Mouse (Mus musculus): Measurements from ENCODE around the gene Prrxl1. TPM values are rescaled to one million over a fixed set of nuclear protein-coding genes. Genes with fewer than 3 reads are reported as not detected.

Gene Prrxl1
- polyA plus RNA-seq, 1 experiment: not detected

DNA sequence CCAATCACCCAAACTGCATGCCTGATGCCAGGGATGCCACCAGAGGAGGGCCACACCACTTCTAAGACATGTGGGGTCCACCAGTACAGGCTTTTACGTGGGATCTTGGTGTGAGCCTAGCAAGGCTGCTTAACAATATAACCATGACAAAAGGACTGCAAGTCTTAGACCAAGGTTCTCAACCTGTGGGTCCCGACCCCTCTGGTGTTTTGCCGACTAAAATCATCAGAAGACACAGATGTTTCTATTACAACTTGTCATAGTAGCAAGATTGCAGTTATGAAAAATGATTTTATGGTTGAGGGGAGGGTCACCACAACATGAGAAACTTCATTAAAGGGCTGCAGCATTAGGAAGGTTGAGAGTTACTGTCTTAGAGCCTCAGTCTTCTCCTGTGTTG lies 79.4 kb downstream of the Prrxl1 start:
- H3K4me1 ChIP-seq (ENCODE audit: control insufficient read depth, insufficient read depth, low read length): no peaks in the 10 kb centered on the region
- TF ChIP-seq POLR2A (IDR thresholded peaks at IDR 0.05; ENCODE audit: low read depth, low read length) (no peak), CTCF (IDR thresholded peaks at IDR 0.05; ENCODE audit: borderline replicate concordance, insufficient read depth, low read length) (no peak)
- no peak overlapping the region for H3K4me3 ChIP-seq (ENCODE audit: insufficient read depth, low read length)

DNA sequence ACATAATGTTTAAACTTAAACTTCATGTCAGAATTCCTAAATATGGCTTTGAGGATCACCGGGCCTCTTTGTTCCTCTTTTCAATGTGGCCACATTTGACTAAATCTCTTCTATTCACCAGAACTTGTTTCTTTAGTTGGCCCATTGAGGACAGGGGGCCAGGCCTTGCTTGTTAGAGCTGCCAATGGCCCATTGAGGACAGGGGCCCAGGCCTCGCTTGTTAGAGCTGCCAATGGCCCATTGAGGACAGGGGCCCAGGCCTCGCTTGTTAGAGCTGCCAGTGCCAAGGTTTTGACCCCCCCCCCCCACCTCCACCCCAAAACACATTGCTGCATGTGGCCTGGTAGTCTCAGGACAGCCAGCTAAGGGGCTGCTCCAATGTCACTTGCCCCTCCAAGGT lies 82.4 kb downstream of the Prrxl1 start:
- TF ChIP-seq CTCF (IDR thresholded peaks at IDR 0.05; ENCODE audit: borderline replicate concordance, insufficient read depth, low read length) (no peak), POLR2A (IDR thresholded peaks at IDR 0.05; ENCODE audit: low read depth, low read length) (no peak)
- Histone ChIP-seq H3K27ac (ENCODE audit: insufficient read depth, low read length) (no peak overlapping the region), H3K4me3 (ENCODE audit: insufficient read depth, low read length) (no peak overlapping the region), H3K4me1 (ENCODE audit: control insufficient read depth, insufficient read depth, low read length) (no peaks in the 10 kb centered on the region)

More for the DNA sequence above, 79.4 kb downstream of the Prrxl1 start:
- no peak overlapping the region for H3K27ac ChIP-seq (ENCODE audit: insufficient read depth, low read length)

DNA sequence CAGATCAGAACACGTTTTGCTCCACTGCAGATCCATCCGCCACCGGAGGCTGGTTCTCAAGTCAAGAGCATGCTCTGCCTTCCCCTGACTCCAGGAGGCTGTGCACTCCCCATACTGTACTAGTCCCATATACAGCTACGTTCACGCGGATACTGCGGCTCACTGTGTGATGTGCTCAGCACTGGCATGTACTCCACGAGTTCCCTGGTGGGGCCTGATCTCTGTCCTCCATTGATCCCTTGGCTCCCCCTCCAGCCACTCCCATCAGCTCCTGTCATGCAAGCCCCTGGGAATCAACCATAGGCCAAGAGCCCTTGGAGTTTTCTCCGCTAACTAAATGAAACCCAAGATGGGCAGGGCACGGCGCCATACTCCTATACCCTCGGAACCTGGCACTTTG lies 83.3 kb downstream of the Prrxl1 start:
- H3K4me1 ChIP-seq (ENCODE audit: control insufficient read depth, insufficient read depth, low read length): no peaks in the 10 kb centered on the region
- H3K4me3 ChIP-seq (ENCODE audit: insufficient read depth, low read length): no peak overlapping the region
- no peak for TF ChIP-seq POLR2A (IDR thresholded peaks at IDR 0.05; ENCODE audit: low read depth, low read length)
- no peak for TF ChIP-seq CTCF (IDR thresholded peaks at IDR 0.05; ENCODE audit: borderline replicate concordance, insufficient read depth, low read length)
- H3K27ac ChIP-seq (ENCODE audit: insufficient read depth, low read length): no peak overlapping the region

DNA sequence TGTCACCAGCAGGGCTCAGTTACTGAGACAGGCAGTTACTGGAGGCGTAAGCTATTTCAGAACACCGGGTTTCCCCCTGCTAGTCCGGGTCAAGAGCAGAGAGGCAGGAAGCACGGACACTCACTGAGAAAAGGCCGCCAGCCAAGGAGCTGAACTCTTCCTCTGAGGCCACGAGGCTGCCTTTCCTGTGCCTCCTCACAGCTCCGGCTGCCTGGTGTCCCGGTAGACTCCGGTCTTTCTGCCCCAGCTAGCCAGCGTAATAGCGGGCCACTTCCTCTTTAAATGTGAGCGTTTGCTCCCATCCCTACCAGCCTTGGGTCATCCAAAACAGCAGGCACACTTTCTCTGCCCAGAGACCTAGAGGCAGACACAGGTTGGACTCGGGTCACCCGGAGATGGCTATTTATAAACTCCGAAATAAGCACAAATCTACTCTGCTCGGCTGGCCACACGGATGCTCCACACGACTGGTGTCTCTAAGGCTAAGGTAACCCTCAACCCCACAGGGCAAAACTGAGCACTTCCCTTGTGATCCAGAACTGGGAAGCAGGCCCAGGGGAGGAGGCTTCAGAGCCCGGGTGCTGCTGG lies 84.1 kb downstream of the Prrxl1 start:
- H3K27ac ChIP-seq (ENCODE audit: insufficient read depth, low read length): no peak overlapping the region
- no peak overlapping the region for H3K4me3 ChIP-seq (ENCODE audit: insufficient read depth, low read length)
- H3K4me1 ChIP-seq (ENCODE audit: control insufficient read depth, insufficient read depth, low read length): no peaks in the 10 kb centered on the region
- no peak for TF ChIP-seq CTCF (IDR thresholded peaks at IDR 0.05; ENCODE audit: borderline replicate concordance, insufficient read depth, low read length)
- TF ChIP-seq POLR2A (IDR thresholded peaks at IDR 0.05; ENCODE audit: low read depth, low read length): no peak

DNA sequence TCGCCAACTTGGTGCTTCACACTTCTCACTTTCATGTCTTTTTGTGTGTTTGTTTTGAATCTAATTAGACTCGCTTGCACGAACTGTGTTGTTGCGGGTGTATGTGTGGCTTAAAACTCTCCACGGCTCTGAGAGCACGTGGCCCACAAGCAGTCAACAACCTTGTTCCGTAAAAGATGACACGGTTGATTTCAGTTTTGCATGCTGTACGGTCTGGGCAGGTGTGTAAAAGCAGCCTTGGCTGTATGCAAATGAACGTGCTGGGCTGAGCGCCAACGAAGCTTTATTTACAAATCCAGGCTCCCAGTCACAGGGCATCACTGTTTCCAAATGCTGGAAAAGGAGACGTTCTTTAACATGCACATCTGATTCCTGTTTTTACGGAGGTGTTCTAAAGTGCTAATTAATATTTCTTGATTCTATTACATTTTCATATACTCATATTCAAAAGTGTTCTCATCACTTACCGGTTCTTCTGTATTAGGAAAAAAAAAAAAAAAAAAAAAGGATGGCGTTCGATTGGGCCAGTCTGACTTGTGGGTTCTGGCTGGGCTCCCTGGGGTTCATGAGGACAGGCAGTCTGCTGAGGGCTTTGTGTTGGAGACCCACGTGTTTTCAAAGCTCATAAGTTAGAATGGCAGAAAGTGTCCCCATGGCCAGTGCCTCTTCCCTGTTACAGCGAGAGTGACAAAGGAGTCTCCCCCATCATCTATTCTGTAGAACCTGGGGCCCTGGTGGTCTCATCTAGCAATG lies 85.0 kb downstream of the Prrxl1 start:
- Histone ChIP-seq H3K27ac (ENCODE audit: insufficient read depth, low read length) (no peak overlapping the region), H3K4me1 (ENCODE audit: control insufficient read depth, insufficient read depth, low read length) (no peaks in the 10 kb centered on the region), H3K4me3 (ENCODE audit: insufficient read depth, low read length) (no peak overlapping the region)
- TF ChIP-seq POLR2A (IDR thresholded peaks at IDR 0.05; ENCODE audit: low read depth, low read length) (no peak), CTCF (IDR thresholded peaks at IDR 0.05; ENCODE audit: borderline replicate concordance, insufficient read depth, low read length) (no peak)

DNA sequence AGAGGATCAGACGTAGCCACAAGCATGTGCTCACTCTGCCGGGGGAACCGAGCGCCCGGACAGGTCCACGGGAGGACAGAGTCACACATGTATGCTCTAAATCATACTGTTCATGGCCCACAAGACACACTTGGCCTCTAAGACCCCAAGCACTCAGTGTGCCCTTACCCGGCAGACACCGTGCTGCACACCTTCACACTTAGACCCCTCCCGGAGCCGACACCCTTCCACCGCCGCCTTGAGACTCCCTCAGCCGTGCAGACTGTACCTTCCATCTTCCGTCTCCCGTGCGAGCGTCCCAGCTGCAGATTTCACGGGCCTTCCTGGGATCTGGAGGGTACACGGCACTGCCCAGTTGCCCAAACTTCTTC lies 85.5 kb downstream of the Prrxl1 start:
- Histone ChIP-seq H3K4me1 (ENCODE audit: control insufficient read depth, insufficient read depth, low read length) (no peaks in the 10 kb centered on the region), H3K4me3 (ENCODE audit: insufficient read depth, low read length) (no peak overlapping the region), H3K27ac (ENCODE audit: insufficient read depth, low read length) (no peak overlapping the region)
- TF ChIP-seq POLR2A (IDR thresholded peaks at IDR 0.05; ENCODE audit: low read depth, low read length) (no peak), CTCF (IDR thresholded peaks at IDR 0.05; ENCODE audit: borderline replicate concordance, insufficient read depth, low read length) (no peak)

DNA sequence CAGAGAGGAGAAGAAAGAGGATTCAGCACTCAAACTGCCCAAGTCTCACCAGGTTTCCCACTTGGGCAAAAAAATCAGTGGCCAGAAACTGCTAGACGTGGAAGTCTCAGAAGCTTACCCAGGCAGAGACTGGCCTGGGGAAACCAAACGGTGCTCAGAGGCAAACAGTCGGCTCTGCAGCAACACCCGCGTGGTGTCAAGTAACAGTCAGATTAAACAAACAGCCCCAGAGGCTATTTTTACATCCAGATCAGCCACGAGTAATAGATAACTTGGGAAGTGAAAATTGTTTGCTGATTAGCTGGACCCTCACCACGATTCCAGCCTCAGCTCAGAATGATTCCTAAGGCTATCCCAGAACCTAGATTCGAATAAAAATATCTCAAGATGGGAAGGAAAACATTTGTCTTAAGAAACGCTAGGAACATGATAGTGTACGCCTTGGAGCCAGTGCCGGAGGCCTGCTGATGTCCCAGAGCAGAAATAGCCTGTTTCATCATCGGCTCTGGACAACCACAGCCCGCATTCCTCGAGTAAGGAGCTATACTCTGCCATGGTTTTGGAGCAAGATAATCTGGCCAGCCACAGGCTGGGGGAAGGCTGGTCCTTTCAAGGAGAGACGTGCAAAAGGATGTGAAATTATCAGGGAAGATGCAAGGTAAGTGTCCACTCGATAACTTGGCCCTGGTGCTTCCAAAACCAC lies 86.1 kb downstream of the Prrxl1 start, which contains the start of gene 3425401B19Rik:
Gene 3425401B19Rik, minus strand, starts transcription at position 170 of the 703 bp plus-strand sequence.
- no peak within 1 kb of the TSS for H3K4me3 ChIP-seq (ENCODE audit: insufficient read depth, low read length)
- no peaks in the 10 kb centered on the region for H3K4me1 ChIP-seq (ENCODE audit: control insufficient read depth, insufficient read depth, low read length)
- TF ChIP-seq CTCF (IDR thresholded peaks at IDR 0.05; ENCODE audit: borderline replicate concordance, insufficient read depth, low read length) (no peak), POLR2A (IDR thresholded peaks at IDR 0.05; ENCODE audit: low read depth, low read length) (no peak)
- H3K27ac ChIP-seq (ENCODE audit: insufficient read depth, low read length): no peak within 1 kb of the TSS

DNA sequence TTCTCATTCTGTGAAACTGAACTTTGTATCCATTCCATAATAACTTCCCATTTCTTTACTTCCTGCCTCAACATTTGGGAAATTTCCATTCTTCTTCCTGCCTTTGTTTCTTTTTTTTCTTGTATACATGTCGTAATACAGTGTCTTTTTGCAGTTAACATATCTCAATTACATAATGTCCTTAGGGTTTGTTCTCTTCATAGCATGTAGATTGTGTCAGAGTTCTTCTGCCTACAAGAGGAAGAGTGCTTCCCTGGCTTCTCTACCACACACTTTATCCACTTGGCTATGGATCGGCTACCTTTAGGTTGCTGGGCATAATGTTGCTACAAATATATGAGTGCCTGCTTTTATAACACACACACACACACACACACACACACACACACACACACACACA lies 96.7 kb downstream of the Prrxl1 start:
- Histone ChIP-seq H3K27ac (ENCODE audit: insufficient read depth, low read length) (no peak overlapping the region), H3K4me1 (ENCODE audit: control insufficient read depth, insufficient read depth, low read length) (no peaks in the 10 kb centered on the region; the same call in 1 of the 2 replicates), H3K4me3 (ENCODE audit: insufficient read depth, low read length) (no peak overlapping the region)
- TF ChIP-seq POLR2A (IDR thresholded peaks at IDR 0.05; ENCODE audit: low read depth, low read length): no peak
- TF ChIP-seq CTCF (IDR thresholded peaks at IDR 0.05; ENCODE audit: borderline replicate concordance, insufficient read depth, low read length): no peak

DNA sequence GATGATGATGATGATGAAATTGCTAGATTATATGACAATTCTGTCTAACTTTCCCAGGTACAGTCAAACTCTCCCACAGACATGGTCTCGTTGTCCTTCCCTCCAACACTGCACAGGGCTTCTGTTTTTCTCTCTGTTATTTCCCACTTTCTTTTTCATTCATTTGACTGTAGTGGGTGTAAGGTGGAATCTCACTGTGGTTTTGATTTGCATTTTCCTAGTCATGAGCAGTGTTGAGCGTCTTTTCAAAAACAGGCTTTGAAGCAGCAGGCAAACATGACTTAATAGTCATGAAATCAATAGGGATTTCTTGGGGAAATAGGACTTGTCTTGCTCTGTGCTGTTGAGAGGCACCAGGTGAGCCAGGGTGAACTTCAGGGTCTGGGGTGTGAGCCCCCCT lies 97.1 kb downstream of the Prrxl1 start:
- no peak overlapping the region for H3K27ac ChIP-seq (ENCODE audit: insufficient read depth, low read length)
- H3K4me1 ChIP-seq (ENCODE audit: control insufficient read depth, insufficient read depth, low read length): no peaks in the 10 kb centered on the region; the same call in 1 of the 2 replicates
- no peak overlapping the region for H3K4me3 ChIP-seq (ENCODE audit: insufficient read depth, low read length)
- no peak for TF ChIP-seq CTCF (IDR thresholded peaks at IDR 0.05; ENCODE audit: borderline replicate concordance, insufficient read depth, low read length)
- no peak for TF ChIP-seq POLR2A (IDR thresholded peaks at IDR 0.05; ENCODE audit: low read depth, low read length)

DNA sequence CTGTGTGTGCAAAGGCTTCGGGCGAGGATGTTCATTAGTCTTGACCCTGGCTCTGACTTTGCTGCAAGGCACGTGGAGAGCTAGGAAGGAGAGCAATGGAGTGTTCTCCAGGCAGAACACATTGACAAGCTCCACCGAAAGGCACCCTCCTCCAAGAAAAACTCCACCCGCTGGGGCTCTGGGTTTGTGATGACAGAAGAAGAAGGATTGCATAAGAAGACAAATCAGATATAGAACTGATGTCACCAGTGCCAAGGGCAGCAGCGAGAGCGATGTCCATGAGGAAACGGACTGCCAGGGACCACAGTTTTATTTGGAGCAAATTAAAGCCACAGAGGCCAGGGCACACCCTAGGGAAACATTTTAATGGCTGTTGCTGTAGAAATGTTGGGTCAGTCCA lies 98.6 kb downstream of the Prrxl1 start:
- Histone ChIP-seq H3K4me1 (ENCODE audit: control insufficient read depth, insufficient read depth, low read length) (no peaks in the 10 kb centered on the region; the same call in 1 of the 2 replicates), H3K27ac (ENCODE audit: insufficient read depth, low read length) (no peak overlapping the region), H3K4me3 (ENCODE audit: insufficient read depth, low read length) (no peak overlapping the region)
- TF ChIP-seq POLR2A (IDR thresholded peaks at IDR 0.05; ENCODE audit: low read depth, low read length): no peak
- no peak for TF ChIP-seq CTCF (IDR thresholded peaks at IDR 0.05; ENCODE audit: borderline replicate concordance, insufficient read depth, low read length)
